Mouse (Mus musculus) natural killer cell, adult 2 months (primary cell): ENCODE results near the gene Spryd3.
A peak's percentile ranks its signal among the peaks of the same experiment; 100 is the strongest.

ENCODE experiments used
- DNase-seq, 2 experiments: peaks; one replicate each; pipeline ENCODE4 v3.0.0; 2022; ENCODE audit warnings: low spot score in 2 of 2

Gene Spryd3

GRCm38 (mm10) chr15:102112827-102113226 lies 23.2 kb downstream of the Spryd3 start:
- no peak for DNase-seq

DNA sequence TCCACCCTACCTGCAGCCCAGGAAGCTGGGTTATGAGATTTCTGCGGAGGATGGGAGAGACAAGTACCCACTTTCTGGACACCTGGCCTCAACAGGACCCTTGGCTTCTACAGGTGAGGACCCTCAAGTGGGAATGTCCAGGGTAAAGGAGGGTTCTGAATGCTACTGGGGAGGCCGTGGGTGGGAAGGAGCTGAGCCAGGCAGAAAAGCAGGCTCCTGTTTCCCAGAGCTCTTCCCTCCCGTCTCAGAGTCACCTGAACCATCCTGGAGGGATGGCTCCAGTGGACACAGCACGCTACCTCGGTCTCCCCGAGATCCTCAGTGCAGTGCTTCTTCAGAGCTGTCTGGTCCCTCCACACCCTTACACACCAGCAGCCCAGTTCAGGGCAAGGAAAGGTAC lies 23.9 kb downstream of the Spryd3 start:
- DNase-seq, result no peak

- DNase-seq, result no peak
Observed at GRCm38 (mm10) chr15:102111495-102111829, 24.6 kb downstream of the Spryd3 start.

DNA sequence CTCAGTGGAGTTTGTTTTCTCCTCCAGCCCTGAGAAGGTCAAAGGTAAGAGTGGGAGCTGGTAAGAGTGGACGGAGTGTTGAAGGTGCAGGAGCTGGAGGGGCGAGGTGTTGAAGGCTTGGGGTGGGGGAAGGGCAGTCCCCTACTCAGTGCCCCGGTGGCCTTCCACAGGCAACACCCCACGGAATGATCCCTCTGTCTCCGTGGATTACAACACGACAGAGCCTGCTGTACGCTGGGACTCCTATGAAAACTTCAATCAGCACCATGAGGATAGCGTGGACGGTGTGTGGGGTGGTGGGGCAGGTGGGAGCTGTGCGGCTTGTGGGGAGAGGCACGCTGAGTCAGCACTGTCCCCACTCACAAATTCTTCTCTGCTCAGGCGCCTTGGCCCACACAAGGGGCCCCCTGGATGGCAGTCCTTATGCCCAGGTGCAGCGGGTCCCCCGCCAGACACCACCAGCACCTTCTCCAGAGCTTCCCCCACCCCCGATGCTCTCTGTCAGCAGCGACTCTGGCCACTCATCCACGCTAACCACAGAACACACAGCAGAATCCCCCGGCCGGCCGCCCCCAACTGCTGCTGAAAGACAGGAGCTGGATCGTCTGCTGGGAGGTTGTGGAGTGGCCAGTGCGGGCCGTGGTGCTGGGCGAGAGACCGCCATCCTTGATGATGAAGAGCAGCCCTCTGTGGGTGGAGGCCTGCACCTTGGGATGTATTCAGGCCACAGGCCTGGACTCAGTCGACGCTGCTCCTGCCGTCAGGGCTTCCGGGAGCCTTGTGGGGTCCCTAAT lies 25.1 kb downstream of the Spryd3 start:
- no peak for DNase-seq

GRCm38 (mm10) chr15:102110271-102110670 lies 25.8 kb downstream of the Spryd3 start:
- DNase-seq, result no peak

DNA sequence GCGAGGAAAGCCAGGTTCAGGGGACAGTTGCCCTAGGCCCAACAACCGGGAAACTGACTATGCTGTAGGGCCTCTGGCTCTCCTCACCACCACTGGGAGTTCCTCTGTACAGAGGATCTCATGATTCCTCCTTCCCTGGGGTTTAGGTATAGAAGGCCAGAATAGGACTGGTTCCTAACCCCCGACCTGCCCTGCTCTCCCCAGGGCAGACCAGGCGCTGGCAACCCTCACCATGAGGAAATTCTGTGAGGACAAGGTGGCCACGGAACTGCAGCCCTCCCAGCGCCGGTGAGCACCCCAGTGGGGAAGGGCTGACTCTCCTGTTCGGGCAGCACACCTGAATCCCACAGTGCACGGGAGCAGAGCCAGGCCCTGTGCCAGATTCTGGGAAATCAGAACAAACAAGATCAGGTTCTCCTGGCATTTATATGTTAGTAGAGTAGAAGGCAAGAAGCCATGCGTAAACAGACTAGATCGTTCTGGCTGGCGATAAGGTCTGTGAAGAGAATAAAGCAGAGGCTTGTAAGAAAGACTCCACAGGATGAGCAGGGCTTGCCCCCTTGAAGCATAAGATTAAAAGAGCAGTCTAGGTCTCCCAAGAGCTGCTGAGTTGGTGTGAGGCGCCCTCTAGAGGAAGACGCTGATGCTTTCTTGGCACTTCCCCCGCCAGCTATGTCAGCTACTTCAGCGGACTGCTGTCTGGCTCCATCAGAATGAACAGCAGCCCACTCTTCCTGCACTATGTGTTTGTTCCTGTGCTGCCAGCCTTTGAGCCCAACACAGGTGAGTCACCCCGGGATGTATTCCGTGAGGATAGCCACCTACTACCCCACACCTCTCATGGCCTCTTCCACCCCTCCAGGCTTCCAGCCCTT lies 27.1 kb downstream of the Spryd3 start:
- peak; percentile 75 to 81 for DNase-seq

- peak; percentile 55 to 70 for DNase-seq
Observed at GRCm38 (mm10) chr15:102107689-102108573, 28.1 kb downstream of the Spryd3 start.

- DNase-seq, result no peak
Observed at GRCm38 (mm10) chr15:102106754-102107456, 29.1 kb downstream of the Spryd3 start.

DNA sequence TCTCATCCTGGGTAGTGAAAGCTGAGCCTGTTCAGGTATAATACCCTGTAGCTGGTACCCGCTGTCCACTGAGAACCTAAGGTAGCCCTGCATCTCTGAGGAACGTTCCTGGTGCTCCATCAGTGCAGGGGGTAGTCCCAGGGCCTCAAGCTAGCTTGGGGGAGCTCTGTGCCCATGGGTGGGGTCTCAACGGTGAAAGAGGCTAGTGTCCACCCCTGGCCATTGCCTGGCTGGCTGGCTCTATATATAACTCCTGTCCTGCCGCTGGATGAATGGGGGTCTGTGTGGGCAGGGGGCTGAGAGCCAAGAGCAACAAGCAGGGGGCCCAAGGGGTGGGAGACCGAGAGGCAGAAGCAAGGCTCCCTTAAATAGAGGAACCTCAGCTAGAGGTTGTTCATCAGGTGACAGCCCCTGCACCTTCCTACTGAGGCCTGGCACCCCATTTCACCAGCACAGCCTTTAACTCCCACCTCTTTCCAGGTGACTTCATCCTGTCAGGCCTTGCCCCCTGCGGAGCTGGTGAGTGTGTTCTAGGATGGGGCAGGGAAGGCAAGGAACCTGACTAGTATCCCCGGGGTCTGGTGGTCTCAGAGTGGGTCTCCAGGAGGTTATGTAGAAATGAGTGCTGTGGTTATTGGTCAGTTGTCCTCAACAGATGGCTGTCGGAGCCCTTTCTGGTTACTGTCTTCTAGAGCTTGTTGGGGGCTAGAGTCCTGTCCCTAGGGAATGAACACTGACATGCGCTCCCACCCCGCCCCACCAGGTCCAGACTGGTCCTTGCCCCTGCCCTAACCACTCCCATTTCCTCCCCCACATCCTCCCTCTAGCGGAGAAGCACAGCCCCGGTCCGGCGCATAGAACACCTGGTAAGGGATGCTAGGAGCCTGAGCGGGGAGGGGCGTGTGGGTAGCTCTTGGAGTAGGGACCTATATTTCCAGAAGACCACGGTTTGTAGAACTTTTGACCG lies 30.0 kb downstream of the Spryd3 start:
- DNase-seq, result peak; percentile 30 to 51

- no peak for DNase-seq
Observed at GRCm38 (mm10) chr15:102105360-102105759, 30.7 kb downstream of the Spryd3 start.

DNA sequence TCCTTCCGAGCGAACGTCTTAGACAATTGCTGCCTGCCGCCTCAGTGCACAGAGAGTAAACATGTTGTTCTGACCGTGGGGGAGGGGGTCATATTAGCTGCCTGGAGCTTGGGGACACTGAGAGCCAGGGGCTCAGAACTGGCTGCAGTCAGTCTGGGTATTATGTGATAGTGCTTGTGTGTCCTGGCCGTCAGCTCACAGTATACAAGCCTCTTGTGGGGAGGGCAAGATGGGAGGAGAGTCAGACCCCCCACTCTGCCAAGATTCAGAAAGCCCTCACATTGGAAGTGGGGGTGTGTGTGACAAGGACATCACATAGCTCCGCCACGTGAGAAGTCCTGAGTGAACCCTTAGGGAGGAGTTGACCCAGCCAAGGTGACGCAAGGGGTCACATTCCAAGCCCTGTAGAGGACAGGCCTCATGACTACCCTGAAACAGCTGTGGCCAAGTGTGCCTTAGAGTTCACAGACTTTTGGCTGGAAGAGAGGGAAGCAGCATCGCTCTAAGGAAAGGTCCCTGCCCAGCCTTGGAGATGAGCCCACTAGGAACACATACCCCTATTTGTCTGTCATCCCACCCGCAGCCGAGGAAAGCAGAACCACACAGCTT lies 32.0 kb downstream of the Spryd3 start:
- no peak for DNase-seq

- no peak for DNase-seq
Observed at GRCm38 (mm10) chr15:102103371-102103946, 32.6 kb downstream of the Spryd3 start.

DNA sequence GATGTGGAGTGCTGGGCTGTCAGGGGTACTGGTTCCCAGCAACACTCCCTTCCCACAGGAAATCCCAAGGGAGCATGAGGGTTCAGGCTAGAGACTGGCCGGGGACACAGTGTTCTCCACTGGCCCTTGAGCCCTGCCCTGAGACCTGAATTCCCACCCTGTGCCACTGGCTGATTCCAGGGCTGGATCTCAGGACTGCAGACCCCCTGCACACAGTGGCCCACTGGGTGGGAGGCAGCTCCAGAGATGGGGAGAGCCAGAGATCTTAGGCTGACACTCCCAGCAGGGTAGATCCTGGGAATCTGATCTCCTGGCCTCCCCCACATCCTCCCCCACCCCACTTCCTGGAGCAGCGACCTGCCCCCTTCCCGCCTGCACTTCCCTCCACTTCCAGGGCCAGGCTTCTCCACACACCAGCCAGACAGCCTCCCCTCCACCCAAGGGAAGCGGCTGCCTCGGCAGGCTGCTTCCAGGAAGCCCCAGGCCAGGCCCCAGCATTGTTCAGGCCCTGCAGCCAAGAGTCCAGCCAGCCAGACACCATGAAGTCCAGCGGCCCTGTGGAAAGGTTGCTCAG lies 33.4 kb downstream of the Spryd3 start:
- no peak for DNase-seq

GRCm38 (mm10) chr15:102101672-102102541 lies 34.1 kb downstream of the Spryd3 start:
- no peak for DNase-seq

- DNase-seq, result no peak
Observed at GRCm38 (mm10) chr15:102100996-102101671, 34.9 kb downstream of the Spryd3 start.

- DNase-seq, result peak; percentile 49 to 60
Observed at GRCm38 (mm10) chr15:102100161-102100981, 35.7 kb downstream of the Spryd3 start, which contains the start of gene Tns2. Gene Tns2 (plus strand): TSS chr15:102100413.
